Mouse (Mus musculus): Measurements from ENCODE around the gene Megf11. TPM values are rescaled to one million over a fixed set of nuclear protein-coding genes. Genes with fewer than 3 reads are reported as not detected.

Gene Megf11
- total and polyA plus RNA-seq, 3 experiments, result 0.08 to 0.93 TPM; not detected in 1

DNA sequence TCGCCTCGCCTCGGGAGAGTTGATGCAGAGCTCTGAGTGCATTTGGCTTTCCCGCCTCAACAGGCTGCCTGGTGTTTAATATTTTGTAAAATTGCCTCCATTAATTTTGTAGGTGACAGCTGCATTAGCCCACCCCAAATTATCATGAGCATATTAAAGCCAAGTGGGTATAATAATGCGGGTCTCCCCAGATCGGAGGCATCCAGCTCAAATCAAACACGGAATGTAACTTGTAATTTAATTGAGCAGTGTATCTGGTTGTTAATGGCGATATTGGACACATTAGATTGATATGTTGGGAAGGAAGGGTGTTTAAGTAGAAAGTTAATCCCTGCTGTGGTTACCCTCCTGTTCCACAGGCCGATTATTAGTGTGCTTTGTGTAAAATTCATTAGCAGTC lies 264.0 kb downstream of the Megf11 start:
- Histone ChIP-seq H3K9me3 (replicated peaks; ENCODE audit: insufficient read depth, low read length) (no peaks in the 10 kb centered on the region), H3K27me3 (ENCODE audit: control insufficient read depth in 1 of 2, insufficient read depth in 2 of 2, low read length in 2 of 2) (no peaks in the 10 kb centered on the region), H3K4me3 (ENCODE audit: control insufficient read depth in 1 of 2, insufficient read depth in 1 of 2, low read depth in 2 of 2, low read length in 2 of 2) (no peak overlapping the region), H3K36me3 (ENCODE audit: control insufficient read depth in 1 of 2, insufficient read depth in 2 of 2, low read length in 2 of 2) (peaks cover 0 to 22% of the 10 kb centered on the region in 2 experiments; a peak in 2 of 4 replicates), H3K4me1 (ENCODE audit: control insufficient read depth in 1 of 2, insufficient read depth in 2 of 2, low read length in 2 of 2) (peaks cover 10 to 46% of the 10 kb centered on the region in 2 experiments), H3K79me2 (ENCODE audit: control insufficient read depth, insufficient read depth, low read length, poor library complexity) (no peaks in the 10 kb centered on the region), H3K9ac (ENCODE audit: control insufficient read depth, low read depth, low read length, poor library complexity, severe bottlenecking) (no peak overlapping the region), H3K27ac (ENCODE audit: control insufficient read depth, low read depth, low read length) (no peak overlapping the region)
- TF ChIP-seq NRF1 (IDR thresholded peaks at IDR 0.05; ENCODE audit: insufficient read depth, low read depth, low read length, poor library complexity, severe bottlenecking) (no peak), USF1 (IDR thresholded peaks at IDR 0.05; ENCODE audit: low read depth, low read length) (no peak), MYB (IDR thresholded peaks at IDR 0.05; ENCODE audit: low read depth, low read length) (no peak), ZKSCAN1 (IDR thresholded peaks at IDR 0.05; ENCODE audit: low read depth, low read length) (no peak), BHLHE40 (IDR thresholded peaks at IDR 0.05; ENCODE audit: borderline replicate concordance, low read depth, low read length) (no peak)
- DNase-seq (ENCODE audit: low read depth, low spot score), result no peak

DNA sequence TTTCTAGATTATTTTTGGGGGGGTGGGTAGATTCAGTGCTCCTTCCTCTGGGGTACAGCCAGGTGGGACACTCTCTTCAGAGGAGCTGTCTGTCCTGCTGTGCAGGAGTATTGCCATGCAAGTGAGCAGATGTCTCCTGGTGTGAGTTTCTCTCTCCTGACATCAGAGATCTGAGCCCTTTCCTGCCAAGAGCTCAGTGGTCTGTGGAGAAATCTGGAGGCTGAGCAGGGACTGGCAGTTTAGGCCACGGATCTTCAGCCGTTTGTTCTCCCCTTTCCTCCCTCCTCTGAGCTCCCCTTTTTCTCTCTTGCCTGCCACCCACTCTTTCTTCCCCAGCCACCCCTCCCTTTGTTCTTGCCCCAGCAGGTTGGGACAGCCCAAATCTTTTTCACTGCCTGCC lies 264.5 kb downstream of the Megf11 start:
- Histone ChIP-seq H3K79me2 (ENCODE audit: control insufficient read depth, insufficient read depth, low read length, poor library complexity) (no peaks in the 10 kb centered on the region), H3K4me3 (ENCODE audit: control insufficient read depth in 1 of 2, insufficient read depth in 1 of 2, low read depth in 2 of 2, low read length in 2 of 2) (no peak overlapping the region), H3K27me3 (ENCODE audit: control insufficient read depth in 1 of 2, insufficient read depth in 2 of 2, low read length in 2 of 2) (no peaks in the 10 kb centered on the region), H3K9ac (ENCODE audit: control insufficient read depth, low read depth, low read length, poor library complexity, severe bottlenecking) (no peak overlapping the region), H3K9me3 (replicated peaks; ENCODE audit: insufficient read depth, low read length) (no peaks in the 10 kb centered on the region), H3K4me1 (ENCODE audit: control insufficient read depth in 1 of 2, insufficient read depth in 2 of 2, low read length in 2 of 2) (peaks cover 10 to 41% of the 10 kb centered on the region in 2 experiments), H3K36me3 (ENCODE audit: control insufficient read depth in 1 of 2, insufficient read depth in 2 of 2, low read length in 2 of 2) (peaks cover 0 to 19% of the 10 kb centered on the region in 2 experiments; a peak in 2 of 4 replicates), H3K27ac (ENCODE audit: control insufficient read depth, low read depth, low read length) (no peak overlapping the region)
- TF ChIP-seq ETS1 (IDR thresholded peaks at IDR 0.05; ENCODE audit: low read depth, low read length) (no peak), MAFK (IDR thresholded peaks at IDR 0.05; ENCODE audit: borderline replicate concordance, low read depth, low read length) (no peak), CHD2 (IDR thresholded peaks at IDR 0.05; ENCODE audit: low read length) (no peak), NELFE (IDR thresholded peaks at IDR 0.05; ENCODE audit: low read depth, low read length) (no peak), MEF2A (IDR thresholded peaks at IDR 0.05; ENCODE audit: extremely low read depth, insufficient replicate concordance, low read depth, low read length, poor library complexity, severe bottlenecking) (no peak), GATA1 (IDR thresholded peaks at IDR 0.05; ENCODE audit: low read depth, low read length) (no peak), TCF12 (IDR thresholded peaks at IDR 0.05; ENCODE audit: low read depth, low read length) (no peak), ZC3H11A (IDR thresholded peaks at IDR 0.05; ENCODE audit: low read depth, low read length) (no peak), MYB (IDR thresholded peaks at IDR 0.05; ENCODE audit: low read depth, low read length) (no peak), POLR2A (IDR thresholded peaks at IDR 0.05; ENCODE audit: control insufficient read depth in 1 of 2, insufficient read depth in 1 of 2, low read depth in 1 of 2, low read length in 2 of 2, poor library complexity in 1 of 2) (no peak), ZMIZ1 (IDR thresholded peaks at IDR 0.05; ENCODE audit: low read depth, low read length) (no peak), SIN3A (IDR thresholded peaks at IDR 0.05; ENCODE audit: low read length) (no peak), TAL1 (IDR thresholded peaks at IDR 0.05; ENCODE audit: low read length) (no peak), MAX (IDR thresholded peaks at IDR 0.05; ENCODE audit: low read length) (no peak), POLR2AphosphoS2 (IDR thresholded peaks at IDR 0.05; ENCODE audit: low read length) (no peak), HCFC1 (IDR thresholded peaks at IDR 0.05; ENCODE audit: low read depth, low read length) (no peak)
- no peak for DNase-seq (ENCODE audit: low read depth, low spot score)
